Mouse (Mus musculus): ENCODE measurements around the gene 1700003E16Rik. TPM values are rescaled to one million over a fixed set of nuclear protein-coding genes. Genes with fewer than 3 reads are reported as not detected.
"Not testable (repeated sequence)": the region's sequence is repeated elsewhere in the genome, so short reads cannot be mapped to it uniquely, and the experiment has no call there.

1700003E16Rik gene
- polyA plus RNA-seq, 1 experiment from 2014 or later = 0.96 TPM

- ATAC-seq (ENCODE audit: insufficient read depth) (peak; percentile 38), DNase-seq (peak; percentile 43)
- no peaks in the 10 kb centered on the region for H3K9me3 ChIP-seq (ENCODE audit: low read depth, low read length)
- TF ChIP-seq CTCF (IDR thresholded peaks at IDR 0.05; ENCODE audit: low read depth) = no peak
- H3K4me1 ChIP-seq (ENCODE audit: insufficient read depth) = 0 out of 2 replicates have a peak, but pooled peaks cover 4% of the 10 kb centered on the region
- peaks cover 2% of the 10 kb centered on the region for H3K27me3 ChIP-seq (ENCODE audit: insufficient read depth, low read length)
- peaks cover 25% of the 10 kb centered on the region for H3K36me3 ChIP-seq (ENCODE audit: insufficient read depth)
- WGBS = 8% methylated on average over 23 of the region's 23 CpGs
- H3K27ac ChIP-seq (ENCODE audit: low read depth) = no peak overlapping the region
- peak overlapping the region; percentile 41 for H3K9ac ChIP-seq
- H3K4me3 ChIP-seq (ENCODE audit: low read depth, low read length) = peak overlapping the region; percentile 57
- peak overlapping the region; percentile 87 for H3K4me2 ChIP-seq
Measured at GRCm38 (mm10) chr6:83155552-83156238, 509 bp upstream of the 1700003E16Rik start.

- H3K9ac ChIP-seq; H3K36me3 ChIP-seq (ENCODE audit: insufficient read depth): not testable (repeated sequence)
- WGBS = 27% methylated on average over 3 of the region's 3 CpGs
Measured at GRCm38 (mm10) chr6:83159456-83159855, 3.3 kb downstream of the 1700003E16Rik start.

GRCm38 (mm10) chr6:83161442-83161841, 5.2 kb downstream of the 1700003E16Rik start:
- Histone ChIP-seq H3K36me3 (ENCODE audit: insufficient read depth) (no peaks in the 10 kb centered on the region), H3K9me3 (ENCODE audit: low read depth, low read length) (no peaks in the 10 kb centered on the region), H3K4me3 (ENCODE audit: low read depth, low read length) (peak overlapping the region; percentile 40), H3K27ac (ENCODE audit: low read depth) (no peak overlapping the region), H3K27me3 (ENCODE audit: insufficient read depth, low read length) (peaks cover 28% of the 10 kb centered on the region), H3K4me1 (ENCODE audit: insufficient read depth) (peaks cover 10% of the 10 kb centered on the region; the same call in 1 of the 2 replicates), H3K9ac (peak overlapping the region; percentile 44), H3K4me2 (peak overlapping the region; percentile 82)
- DNase-seq = no peak
- 10% methylated on average over 19 of the region's 19 CpGs for WGBS
- no peak for ATAC-seq (ENCODE audit: insufficient read depth)
- no peak for TF ChIP-seq CTCF (IDR thresholded peaks at IDR 0.05; ENCODE audit: low read depth)

More at GRCm38 (mm10) chr6:83159456-83159855, 3.3 kb downstream of the 1700003E16Rik start:
- peaks cover 28% of the 10 kb centered on the region for H3K27me3 ChIP-seq (ENCODE audit: insufficient read depth, low read length)
- ATAC-seq (ENCODE audit: insufficient read depth); H3K27ac ChIP-seq (ENCODE audit: low read depth); H3K9me3 ChIP-seq (ENCODE audit: low read depth, low read length); H3K4me3 ChIP-seq (ENCODE audit: low read depth, low read length); H3K4me2 ChIP-seq; H3K4me1 ChIP-seq (ENCODE audit: insufficient read depth): not testable (repeated sequence)
- TF ChIP-seq CTCF (IDR thresholded peaks at IDR 0.05; ENCODE audit: low read depth) = peak; percentile 68
- DNase-seq = peak; percentile 89

GRCm38 (mm10) chr6:83161921-83162641, 5.9 kb downstream of the 1700003E16Rik start:
- Histone ChIP-seq H3K27ac (ENCODE audit: low read depth) (no peak overlapping the region), H3K4me3 (ENCODE audit: low read depth, low read length) (peak overlapping the region; percentile 40), H3K4me1 (ENCODE audit: insufficient read depth) (peaks cover 16% of the 10 kb centered on the region), H3K27me3 (ENCODE audit: insufficient read depth, low read length) (peaks cover 28% of the 10 kb centered on the region), H3K9ac (peak overlapping the region; percentile 44), H3K9me3 (ENCODE audit: low read depth, low read length) (no peaks in the 10 kb centered on the region), H3K36me3 (ENCODE audit: insufficient read depth) (no peaks in the 10 kb centered on the region), H3K4me2 (peak overlapping the region; percentile 82)
- ATAC-seq (ENCODE audit: insufficient read depth) (0 out of 2 replicates have a peak, but pooled peaks have one; percentile 10), DNase-seq (peak; percentile 46)
- no peak for TF ChIP-seq CTCF (IDR thresholded peaks at IDR 0.05; ENCODE audit: low read depth)
- 1% methylated on average over 49 of the region's 49 CpGs for WGBS

GRCm38 (mm10) chr6:83162701-83163100, 6.5 kb downstream of the 1700003E16Rik start:
- DNase-seq (peak; percentile 81), ATAC-seq (ENCODE audit: insufficient read depth) (no peak)
- peak; percentile 84 for TF ChIP-seq CTCF (IDR thresholded peaks at IDR 0.05; ENCODE audit: low read depth)
- Histone ChIP-seq H3K27ac (ENCODE audit: low read depth) (no peak overlapping the region), H3K4me1 (ENCODE audit: insufficient read depth) (peaks cover 20% of the 10 kb centered on the region), H3K36me3 (ENCODE audit: insufficient read depth) (no peaks in the 10 kb centered on the region), H3K4me3 (ENCODE audit: low read depth, low read length) (peak overlapping the region; percentile 40), H3K4me2 (peak overlapping the region; percentile 82), H3K27me3 (ENCODE audit: insufficient read depth, low read length) (peaks cover 28% of the 10 kb centered on the region), H3K9ac (peak overlapping the region; percentile 44; the same call in 1 of the 2 replicates), H3K9me3 (ENCODE audit: low read depth, low read length) (no peaks in the 10 kb centered on the region)
- under 1% methylated on average over 8 of the region's 8 CpGs for WGBS

GRCm38 (mm10) chr6:83165026-83165606, 8.9 kb downstream of the 1700003E16Rik start:
- ATAC-seq (ENCODE audit: insufficient read depth) = peak; percentile 7; the same call in 1 of the 2 replicates
- 3% methylated on average over 6 of the region's 6 CpGs for WGBS
- peak; percentile 10 for DNase-seq
- Histone ChIP-seq H3K36me3 (ENCODE audit: insufficient read depth) (no peaks in the 10 kb centered on the region), H3K27ac (ENCODE audit: low read depth) (peak overlapping the region; percentile 72), H3K27me3 (ENCODE audit: insufficient read depth, low read length) (peaks cover 28% of the 10 kb centered on the region), H3K9me3 (ENCODE audit: low read depth, low read length) (no peaks in the 10 kb centered on the region), H3K4me3 (ENCODE audit: low read depth, low read length) (peak overlapping the region; percentile 89), H3K9ac (peak overlapping the region; percentile 85), H3K4me1 (ENCODE audit: insufficient read depth) (peaks cover 20% of the 10 kb centered on the region), H3K4me2 (peak overlapping the region; percentile 94)
- no peak for TF ChIP-seq CTCF (IDR thresholded peaks at IDR 0.05; ENCODE audit: low read depth)

Measured in lung, embryonic 14.5 days (tissue).